16 mouse cellular contexts compared by ENCODE assay signal in genomic region chr8:79391454-79391853, GRCm38 (mm10). TPM values are rescaled to one million over a fixed set of nuclear protein-coding genes. Genes with fewer than 3 reads are reported as not detected.
DNase-seq lines count a peak whose midpoint lies in the region; ATAC-seq and TF ChIP-seq lines count a peak whose summit lies in the region.
"Had no signal": no experiment of that assay in that cellular context is flagged by ENCODE, and none has a peak within 500 bp of the region (broad histone marks: within the 10 kb centered on the region; RNA-seq: fewer than 3 reads in every experiment).

No protein-coding gene starts in this region.

- 0 out of 2 replicates have a peak, but pooled peaks have one; percentile 42 for ATAC-seq in forebrain, embryonic 11.5 days (replicated peaks; ENCODE audit: low FRiP score)
- no peak for ATAC-seq in forebrain, postnatal 0 days
- ATAC-seq in heart, embryonic 13.5 days (ENCODE audit: extremely low read depth, insufficient number of reproducible peaks, low FRiP score, low TSS enrichment): no peak

- no peak overlapping the region for H3K27ac ChIP-seq in forebrain, embryonic 11.5 days (ENCODE audit: low read depth, low read length)
- no peak overlapping the region for H3K27ac ChIP-seq in forebrain, postnatal 0 days (ENCODE audit: low read depth, low read length)
- H3K27ac ChIP-seq in heart, embryonic 13.5 days (replicated peaks): no peak overlapping the region
- H3K27ac ChIP-seq: hindbrain, embryonic 15.5 days had no signal

- intact Hi-C loops in heart, postnatal 36 days (cut with DNase I): no loop called here

- TF ChIP-seq CTCF in forebrain, postnatal 0 days (IDR thresholded peaks at IDR 0.05; ENCODE audit: low read depth): no peak

- WGBS in forebrain, embryonic 11.5 days: 84% methylated on average over 13 of the region's 13 CpGs
- WGBS in forebrain, postnatal 0 days: 78% methylated on average over 13 of the region's 13 CpGs
- WGBS in heart, embryonic 13.5 days: 77% methylated on average over 13 of the region's 13 CpGs

- H3K9ac ChIP-seq in forebrain, embryonic 11.5 days (ENCODE audit: low read length): no peak overlapping the region
- no peak overlapping the region for H3K9ac ChIP-seq in forebrain, postnatal 0 days
- H3K9ac ChIP-seq in heart, embryonic 13.5 days: 0 out of 2 replicates have a peak overlapping the region, but pooled peaks have one; percentile 21
- H3K9ac ChIP-seq: hindbrain, embryonic 15.5 days had no signal

- H3K4me1 ChIP-seq in forebrain, embryonic 11.5 days (replicated peaks; ENCODE audit: control insufficient read depth, insufficient read depth, low read length): peaks cover 5% of the 10 kb centered on the region; the same call in 1 of the 2 replicates
- H3K4me1 ChIP-seq in forebrain, postnatal 0 days (ENCODE audit: insufficient read depth): peaks cover 14% of the 10 kb centered on the region; the same call in 1 of the 2 replicates
- peaks cover 48% of the 10 kb centered on the region for H3K4me1 ChIP-seq in heart, embryonic 13.5 days

- H3K9me3 ChIP-seq in forebrain, embryonic 11.5 days (ENCODE audit: control insufficient read depth, low read length): no peaks in the 10 kb centered on the region
- no peaks in the 10 kb centered on the region for H3K9me3 ChIP-seq in forebrain, postnatal 0 days (ENCODE audit: low read length)
- no peaks in the 10 kb centered on the region for H3K9me3 ChIP-seq in heart, embryonic 13.5 days
- H3K9me3 ChIP-seq: hindbrain, embryonic 15.5 days had no signal

- DNase-seq in adrenal gland, adult 2 months: peak; percentile 58
- no peak for DNase-seq in adrenal gland, adult 18-20 months (ENCODE audit: low spot score in 2 of 2)
- DNase-seq in forebrain, embryonic 11.5 days (ENCODE audit: low spot score): no peak
- DNase-seq in forebrain, postnatal 0 days: no peak
- DNase-seq in heart, postnatal 36 days: no peak
- no peak for DNase-seq in lung, postnatal 14 days
- DNase-seq: cerebellum, adult 11-12 months; cerebellum, adult 9-10 months; cerebellum, postnatal 25 days; gastrocnemius, postnatal 14 days; heart, adult 2 months; kidney, adult 11 months; kidney, adult 9 months had no signal

- no peaks in the 10 kb centered on the region; the same call in 1 of the 2 replicates for H3K36me3 ChIP-seq in forebrain, embryonic 11.5 days (ENCODE audit: control insufficient read depth, insufficient read depth, low read length)
- H3K36me3 ChIP-seq in forebrain, postnatal 0 days (ENCODE audit: insufficient read depth): no peaks in the 10 kb centered on the region
- peaks cover 14% of the 10 kb centered on the region for H3K36me3 ChIP-seq in heart, embryonic 13.5 days
- H3K36me3 ChIP-seq: hindbrain, embryonic 15.5 days had no signal

- H3K27me3 ChIP-seq in forebrain, embryonic 11.5 days (ENCODE audit: control insufficient read depth, insufficient read depth, low read length): no peaks in the 10 kb centered on the region
- H3K27me3 ChIP-seq in forebrain, postnatal 0 days (ENCODE audit: insufficient read depth, low read length): no peaks in the 10 kb centered on the region
- H3K27me3 ChIP-seq in heart, embryonic 13.5 days (replicated peaks): no peaks in the 10 kb centered on the region
- H3K27me3 ChIP-seq: hindbrain, embryonic 15.5 days had no signal

- H3K4me3 ChIP-seq in forebrain, embryonic 11.5 days (ENCODE audit: low read depth, low read length): no peak overlapping the region
- H3K4me3 ChIP-seq in forebrain, postnatal 0 days (ENCODE audit: low read depth, low read length): no peak overlapping the region
- no peak overlapping the region for H3K4me3 ChIP-seq in heart, embryonic 13.5 days
- H3K4me3 ChIP-seq: heart, adult 2 months; hindbrain, embryonic 15.5 days had no signal

- no peak overlapping the region for H3K4me2 ChIP-seq in forebrain, embryonic 11.5 days (ENCODE audit: low read depth, low read length, severe bottlenecking)
- no peak overlapping the region for H3K4me2 ChIP-seq in forebrain, postnatal 0 days (ENCODE audit: low read depth)
- H3K4me2 ChIP-seq in heart, embryonic 13.5 days: no peak overlapping the region
- H3K4me2 ChIP-seq: heart, embryonic 11.5 days; hindbrain, embryonic 15.5 days had no signal

RNA-seq across cellular contexts. Expression of gene Smad1, which starts 7.9 kb away (rescaled TPM):
- 10 to 100 TPM; 24.2 to 30.4 TPM for total RNA-seq in adrenal gland, adult 2 months (2021)
- polyA plus RNA-seq in adrenal gland, adult 2 months (2012; rRNA removed): 41.3 and 45.2 TPM in 2 replicates
- total RNA-seq in adrenal gland, adult 18-20 months (2021): 10 to 100 TPM; 25.6 TPM
- 57.6 and 64.8 TPM in 2 replicates for polyA plus RNA-seq in forebrain, embryonic 11.5 days (2014; fragmentation: Nextera tagmentation; extraction: Ambion mirVana)
- total RNA-seq in forebrain, postnatal 0 days (2014; rRNA removed): 62.6 and 80.1 TPM in 2 replicates
- 49.7 and 57.1 TPM in 2 replicates for polyA plus RNA-seq in forebrain, postnatal 0 days (2015; fragmentation: Nextera tagmentation; extraction: Ambion mirVana)
- 19.0 and 20.2 TPM in 2 replicates for polyA plus RNA-seq in heart, embryonic 13.5 days (2015; fragmentation: Nextera tagmentation; extraction: Ambion mirVana)
- total RNA-seq in heart, postnatal 36 days (2021): 10 to 100 TPM; 16.2 to 18.0 TPM
